ENCODE assay signal across 27 mouse cellular contexts in genomic region chr1:19110211-19110610, GRCm38 (mm10). TPM values are rescaled to one million over a fixed set of nuclear protein-coding genes. Genes with fewer than 3 reads are reported as not detected.
DNase-seq lines count a peak whose midpoint lies in the region; ATAC-seq and TF ChIP-seq lines count a peak whose summit lies in the region.
"Had no signal": no experiment of that assay in that cellular context is flagged by ENCODE, and none has a peak within 500 bp of the region (broad histone marks: within the 10 kb centered on the region; RNA-seq: fewer than 3 reads in every experiment).

No protein-coding gene starts in this region.

- H3K27me3 ChIP-seq in forebrain, postnatal 0 days (ENCODE audit: insufficient read depth, low read length), result peaks cover 67% of the 10 kb centered on the region
- H3K27me3 ChIP-seq in forebrain, embryonic 13.5 days, result peaks cover 97% of the 10 kb centered on the region
- peaks cover 87% of the 10 kb centered on the region for H3K27me3 ChIP-seq in midbrain, embryonic 12.5 days
- peaks cover 74% of the 10 kb centered on the region for H3K27me3 ChIP-seq in midbrain, embryonic 14.5 days (ENCODE audit: control insufficient read depth, insufficient read depth, low read length)
- H3K27me3 ChIP-seq in midbrain, embryonic 16.5 days (ENCODE audit: control insufficient read depth, insufficient read depth, low read depth, low read length), result peaks cover 45% of the 10 kb centered on the region
- H3K27me3 ChIP-seq: CH12.LX had no signal

- WGBS in forebrain, postnatal 0 days, result under 1% methylated on average over 5 of the region's 5 CpGs
- WGBS in forebrain, embryonic 13.5 days, result under 1% methylated on average over 5 of the region's 5 CpGs
- 2% methylated on average over 5 of the region's 5 CpGs for WGBS in midbrain, embryonic 12.5 days
- WGBS in midbrain, embryonic 14.5 days, result 4% methylated on average over 5 of the region's 5 CpGs
- WGBS in midbrain, embryonic 16.5 days, result 4% methylated on average over 5 of the region's 5 CpGs

- no peak overlapping the region for H3K27ac ChIP-seq in forebrain, postnatal 0 days (ENCODE audit: low read depth, low read length)
- no peak overlapping the region for H3K27ac ChIP-seq in forebrain, embryonic 13.5 days
- peak overlapping the region; percentile 58 for H3K27ac ChIP-seq in midbrain, embryonic 12.5 days (replicated peaks)
- H3K27ac ChIP-seq in midbrain, embryonic 14.5 days (replicated peaks; ENCODE audit: low read depth, low read length), result peak overlapping the region; percentile 82
- H3K27ac ChIP-seq in midbrain, embryonic 16.5 days (ENCODE audit: low read length), result peak overlapping the region; percentile 88
- H3K27ac ChIP-seq: embryonic facial prominence, embryonic 10.5 days; embryonic facial prominence, embryonic 12.5 days had no signal

- H3K4me1 ChIP-seq in forebrain, postnatal 0 days (ENCODE audit: insufficient read depth), result no peaks in the 10 kb centered on the region
- H3K4me1 ChIP-seq in forebrain, embryonic 13.5 days, result no peaks in the 10 kb centered on the region
- H3K4me1 ChIP-seq in midbrain, embryonic 12.5 days, result no peaks in the 10 kb centered on the region
- no peaks in the 10 kb centered on the region for H3K4me1 ChIP-seq in midbrain, embryonic 14.5 days (ENCODE audit: control insufficient read depth, insufficient read depth, low read length)
- H3K4me1 ChIP-seq in midbrain, embryonic 16.5 days (ENCODE audit: control insufficient read depth, insufficient read depth, low read length), result no peaks in the 10 kb centered on the region; the same call in 1 of the 2 replicates
- H3K4me1 ChIP-seq: embryonic facial prominence, embryonic 10.5 days; embryonic facial prominence, embryonic 12.5 days had no signal

- H3K9ac ChIP-seq in forebrain, postnatal 0 days, result no peak overlapping the region
- no peak overlapping the region for H3K9ac ChIP-seq in forebrain, embryonic 13.5 days
- H3K9ac ChIP-seq in midbrain, embryonic 12.5 days (replicated peaks), result no peak overlapping the region
- peak overlapping the region; percentile 47; the same call in 1 of the 2 replicates for H3K9ac ChIP-seq in midbrain, embryonic 14.5 days (replicated peaks; ENCODE audit: low read length)
- peak overlapping the region; percentile 53 for H3K9ac ChIP-seq in midbrain, embryonic 16.5 days (ENCODE audit: low read depth, low read length)
- H3K9ac ChIP-seq: embryonic facial prominence, embryonic 12.5 days had no signal

- 0 out of 2 replicates have a peak overlapping the region, but pooled peaks have one; percentile 11 for H3K4me2 ChIP-seq in forebrain, postnatal 0 days (ENCODE audit: low read depth)
- no peak overlapping the region for H3K4me2 ChIP-seq in forebrain, embryonic 13.5 days
- H3K4me2 ChIP-seq in midbrain, embryonic 12.5 days (replicated peaks), result peak overlapping the region; percentile 39
- H3K4me2 ChIP-seq in midbrain, embryonic 14.5 days (ENCODE audit: low read length), result peak overlapping the region; percentile 53
- peak overlapping the region; percentile 45 for H3K4me2 ChIP-seq in midbrain, embryonic 16.5 days (ENCODE audit: low read length)
- H3K4me2 ChIP-seq: embryonic facial prominence, embryonic 12.5 days had no signal

- no peaks in the 10 kb centered on the region for H3K36me3 ChIP-seq in forebrain, postnatal 0 days (ENCODE audit: insufficient read depth)
- no peaks in the 10 kb centered on the region for H3K36me3 ChIP-seq in forebrain, embryonic 13.5 days (ENCODE audit: poor library complexity, severe bottlenecking)
- no peaks in the 10 kb centered on the region for H3K36me3 ChIP-seq in midbrain, embryonic 12.5 days
- no peaks in the 10 kb centered on the region for H3K36me3 ChIP-seq in midbrain, embryonic 14.5 days (ENCODE audit: control insufficient read depth, insufficient read depth, low read length)
- no peaks in the 10 kb centered on the region for H3K36me3 ChIP-seq in midbrain, embryonic 16.5 days (ENCODE audit: control insufficient read depth, insufficient read depth, low read length)
- H3K36me3 ChIP-seq: embryonic facial prominence, embryonic 10.5 days; embryonic facial prominence, embryonic 12.5 days; G1E had no signal

- H3K9me3 ChIP-seq in forebrain, postnatal 0 days (ENCODE audit: low read length), result no peaks in the 10 kb centered on the region
- H3K9me3 ChIP-seq in forebrain, embryonic 13.5 days (replicated peaks), result no peaks in the 10 kb centered on the region
- no peaks in the 10 kb centered on the region for H3K9me3 ChIP-seq in midbrain, embryonic 12.5 days
- no peaks in the 10 kb centered on the region for H3K9me3 ChIP-seq in midbrain, embryonic 14.5 days (ENCODE audit: control insufficient read depth, low read length)
- 0 out of 2 replicates have a peak, but pooled peaks cover 2% of the 10 kb centered on the region for H3K9me3 ChIP-seq in midbrain, embryonic 16.5 days (replicated peaks; ENCODE audit: control insufficient read depth, low read length, poor library complexity, severe bottlenecking)
- H3K9me3 ChIP-seq: embryonic facial prominence, embryonic 10.5 days; embryonic facial prominence, embryonic 12.5 days had no signal

- no peak overlapping the region for H3K4me3 ChIP-seq in forebrain, postnatal 0 days (ENCODE audit: low read depth, low read length)
- H3K4me3 ChIP-seq in forebrain, embryonic 13.5 days, result no peak overlapping the region
- H3K4me3 ChIP-seq in midbrain, embryonic 12.5 days, result peak overlapping the region; percentile 32; the same call in 1 of the 2 replicates
- peak overlapping the region; percentile 39 for H3K4me3 ChIP-seq in midbrain, embryonic 14.5 days (replicated peaks; ENCODE audit: low read depth, low read length)
- H3K4me3 ChIP-seq in midbrain, embryonic 16.5 days (ENCODE audit: low read depth, low read length), result peak overlapping the region; percentile 33
- H3K4me3 ChIP-seq: embryonic facial prominence, embryonic 10.5 days; embryonic facial prominence, embryonic 12.5 days had no signal

- no peak for TF ChIP-seq CTCF in forebrain, postnatal 0 days (IDR thresholded peaks at IDR 0.05; ENCODE audit: low read depth)

- ATAC-seq in forebrain, postnatal 0 days, result no peak
- ATAC-seq in forebrain, embryonic 13.5 days, result no peak
- no peak for ATAC-seq in midbrain, embryonic 12.5 days (ENCODE audit: low FRiP score, low read depth)
- ATAC-seq in midbrain, embryonic 14.5 days (ENCODE audit: low FRiP score, low TSS enrichment), result no peak
- no peak for ATAC-seq in midbrain, embryonic 16.5 days
- ATAC-seq: activated CD4-positive, CD25-positive, alpha-beta regulatory T cell, adult 4 months; CD4-positive, CD25-positive, alpha-beta regulatory T cell, adult 4 months; forebrain, embryonic 14.5 days; forebrain, embryonic 16.5 days had no signal

- no peak for DNase-seq in forebrain, postnatal 0 days
- no peak for DNase-seq in midbrain, embryonic 14.5 days
- no peak for DNase-seq in cerebellum, postnatal 14 days
- no peak for DNase-seq in thymus, adult 18-20 months
- no peak for DNase-seq in adrenal gland, adult 2 months
- DNase-seq: adrenal gland, postnatal 25 days; B cell, adult 2 months; cerebellum, adult 11 months; cerebellum, adult 18-20 months; cerebellum, adult 8-10 months; cerebellum, adult 9-11 months; cerebellum, postnatal 25 days had no signal

RNA-seq across cellular contexts. Expression of gene Tfap2d, which starts 7.4 kb away (rescaled TPM):
- 8.2 and 9.4 TPM in 2 replicates for total RNA-seq in forebrain, postnatal 0 days (2014; rRNA removed)
- polyA plus RNA-seq in forebrain, postnatal 0 days (2015; fragmentation: Nextera tagmentation; extraction: Ambion mirVana), result 6.5 and 7.1 TPM in 2 replicates
- polyA plus RNA-seq in forebrain, embryonic 13.5 days (2015; fragmentation: Nextera tagmentation; extraction: Ambion mirVana), result 4.0 and 4.2 TPM in 2 replicates
- 41.4 and 41.9 TPM in 2 replicates for polyA plus RNA-seq in midbrain, embryonic 12.5 days (2016; fragmentation: Nextera tagmentation; extraction: Ambion mirVana)
- polyA plus RNA-seq in midbrain, embryonic 14.5 days (2014; fragmentation: Nextera tagmentation; extraction: Ambion mirVana), result 73.8 and 75.5 TPM in 2 replicates
- polyA plus RNA-seq in midbrain, embryonic 16.5 days (2015; fragmentation: Nextera tagmentation; extraction: Ambion mirVana), result 52.1 and 58.0 TPM in 2 replicates
- total RNA-seq in adrenal gland, adult 2 months (2021), result not detected
- not detected in 2 replicates for polyA plus RNA-seq in adrenal gland, adult 2 months (2012; rRNA removed)
- total RNA-seq: adrenal gland, adult 18-20 months; adrenal gland, postnatal 10 days; adrenal gland, postnatal 25 days; CH12.LX had no signal
- polyA plus RNA-seq: activated CD4-positive, CD25-positive, alpha-beta regulatory T cell, adult 4 months; CD4-positive, CD25-positive, alpha-beta regulatory T cell, adult 4 months; embryonic facial prominence, embryonic 10.5 days; embryonic facial prominence, embryonic 14.5 days; G1E; Patski had no signal

Comparison
In these comparisons a context has a peak if more than half of its experiments do, and no peak if none do; other contexts are left out.
1. H3K9ac ChIP-seq: peak in midbrain, embryonic 14.5 days (single experiment) and midbrain, embryonic 16.5 days (single experiment); none in forebrain, postnatal 0 days (single experiment), forebrain, embryonic 13.5 days (single experiment) and midbrain, embryonic 12.5 days (single experiment).
2. H3K27ac ChIP-seq: peak in midbrain, embryonic 12.5 days (single experiment), midbrain, embryonic 14.5 days (single experiment) and midbrain, embryonic 16.5 days (single experiment); none in forebrain, postnatal 0 days (single experiment) and forebrain, embryonic 13.5 days (single experiment).
3. H3K4me3 ChIP-seq: peak in midbrain, embryonic 12.5 days (single experiment), midbrain, embryonic 14.5 days (single experiment) and midbrain, embryonic 16.5 days (single experiment); none in forebrain, postnatal 0 days (single experiment) and forebrain, embryonic 13.5 days (single experiment).